Mouse (Mus musculus) megakaryocyte, embryonic 14.5 days (primary cell): Measurements from ENCODE around the gene Acot7.

Source experiments
- FLI1 ChIP-seq: IDR thresholded peaks from 2 replicates; pipeline ENCODE4 v1.6.1; 2012; ENCODE audit warnings: low read length, inconsistent platforms, mixed read lengths
- GATA1 ChIP-seq: IDR thresholded peaks from 3 replicates; pipeline ENCODE4 v1.6.1; 2012; ENCODE audit warnings: mixed read lengths, low read length, inconsistent platforms, borderline replicate concordance

GRCm38 (mm10) chr4:152292102-152292765, 114.3 kb downstream of the Acot7 start:
- TF ChIP-seq GATA1 (no peak), FLI1 (no peak)
